Mouse (Mus musculus) myocyte (in vitro differentiated cells): Measurements from ENCODE around the gene Hsd17b2. TPM values are rescaled to one million over a fixed set of nuclear protein-coding genes. Genes with fewer than 3 reads are reported as not detected.

Source experiments
- H3K27me3 ChIP-seq: one replicate; pipeline ENCODE4 v1.6.1; 2011; ENCODE audit not compliant: control insufficient read depth, insufficient read depth, insufficient read length
- H3K36me3 ChIP-seq: one replicate; pipeline ENCODE4 v1.6.1; 2011; ENCODE audit not compliant: control insufficient read depth, insufficient read depth
- H3K4me2 ChIP-seq: one replicate; pipeline ENCODE4 v1.6.1; 2011; ENCODE audit warnings: low read depth, control low read depth
- H3K4me3 ChIP-seq: one replicate; pipeline ENCODE4 v1.5.1; 2011; ENCODE audit warnings: mild to moderate bottlenecking, control low read depth, moderate library complexity
- H3K79me2 ChIP-seq: one replicate; pipeline ENCODE4 v1.6.1; 2011; ENCODE audit not compliant: control insufficient read depth, insufficient read depth
- H3ac ChIP-seq: one replicate; pipeline ENCODE4 v1.6.1; 2011; ENCODE audit not compliant: control insufficient read depth, insufficient read length
- CEBPB ChIP-seq: IDR thresholded peaks from 2 replicates; pipeline ENCODE4 v1.6.1; 2011; ENCODE audit warnings: mild to moderate bottlenecking, moderate library complexity; ENCODE audit not compliant: poor library complexity, insufficient read depth, severe bottlenecking
- E2F4 ChIP-seq: IDR thresholded peaks from one replicate; pipeline ENCODE4 v1.6.1; 2011; ENCODE audit warnings: mild to moderate bottlenecking, control low read depth, moderate library complexity; ENCODE audit not compliant: insufficient read depth
- MAX ChIP-seq: IDR thresholded peaks from one replicate; pipeline ENCODE4 v1.6.1; 2011; ENCODE audit warnings: low read depth, mild to moderate bottlenecking, control low read depth
- MYOD1 ChIP-seq, 3 experiments: IDR thresholded peaks; one replicate each; pipeline ENCODE4 v1.6.1; 2011; ENCODE audit warnings: control low read depth in 2 of 3, low read depth in 2 of 3, mild to moderate bottlenecking in 2 of 3, moderate library complexity in 1 of 3; ENCODE audit not compliant: insufficient read length in 2 of 3, control insufficient read depth in 1 of 3
- MYOG ChIP-seq, 3 experiments: IDR thresholded peaks; one replicate each; pipeline ENCODE4 v1.6.1; 2011; ENCODE audit warnings: control low read depth in 2 of 3, low read depth in 2 of 3, mild to moderate bottlenecking in 2 of 3; ENCODE audit not compliant: insufficient read length in 2 of 3, control insufficient read depth in 1 of 3, insufficient read depth in 1 of 3
- POLR2A ChIP-seq: IDR thresholded peaks from one replicate; pipeline ENCODE4 v1.6.1; 2011; ENCODE audit warnings: low read depth, mild to moderate bottlenecking, control low read depth, moderate library complexity; ENCODE audit not compliant: insufficient read length
- POLR2AphosphoS2 ChIP-seq: IDR thresholded peaks from one replicate; pipeline ENCODE4 v1.6.1; 2011; ENCODE audit warnings: low read depth, control low read depth; ENCODE audit not compliant: insufficient read length
- REST ChIP-seq: IDR thresholded peaks from one replicate; pipeline ENCODE4 v1.6.1; 2011; ENCODE audit warnings: mild to moderate bottlenecking, control low read depth, moderate library complexity; ENCODE audit not compliant: insufficient read depth, insufficient read length
- SRF ChIP-seq: IDR thresholded peaks from one replicate; pipeline ENCODE4 v1.6.1; 2011; ENCODE audit warnings: low read depth; ENCODE audit not compliant: control insufficient read depth, insufficient read length
- TCF12 ChIP-seq: IDR thresholded peaks from one replicate; pipeline ENCODE4 v1.6.1; 2011; ENCODE audit warnings: mild to moderate bottlenecking, control low read depth; ENCODE audit not compliant: poor library complexity, insufficient read depth, severe bottlenecking
- TCF3 ChIP-seq: IDR thresholded peaks from one replicate; pipeline ENCODE4 v1.6.1; 2011; ENCODE audit warnings: low read depth, control low read depth; ENCODE audit not compliant: insufficient read length
- USF1 ChIP-seq: IDR thresholded peaks from one replicate; pipeline ENCODE4 v1.6.1; 2011; ENCODE audit warnings: low read depth, mild to moderate bottlenecking, control low read depth, moderate library complexity
- polyA plus RNA-seq: library from polyadenylated mRNA; unstranded; fragments of >200 nt; fragmentation: generic; extraction: Trizol; gene quantifications from one replicate; pipeline ENCODE4 v1.2.1, GENCODE M21; 2012; ENCODE audit warnings: missing spikeins

Hsd17b2 gene
- polyA plus RNA-seq, 1 experiment = not detected

- no peak overlapping the region for H3K4me3 ChIP-seq
- TF ChIP-seq SRF (no peak), MYOG (IDR thresholded peaks at IDR 0.05; ENCODE audit: control insufficient read depth in 1 of 3, insufficient read depth in 1 of 3, insufficient read length in 2 of 3, low read depth in 2 of 3) (no peak), MAX (no peak), MYOD1 (IDR thresholded peaks at IDR 0.05; ENCODE audit: control insufficient read depth in 1 of 3, insufficient read length in 2 of 3, low read depth in 2 of 3) (no peak), CEBPB (no peak), POLR2A (no peak), TCF12 (no peak), TCF3 (no peak), E2F4 (no peak), POLR2AphosphoS2 (no peak), REST (no peak), USF1 (no peak)
- H3K4me2 ChIP-seq = no peak overlapping the region
- H3ac ChIP-seq = no peak overlapping the region
- no peaks in the 10 kb centered on the region for H3K27me3 ChIP-seq
- peaks cover 21% of the 10 kb centered on the region for H3K36me3 ChIP-seq
- peaks cover 28% of the 10 kb centered on the region for H3K79me2 ChIP-seq
Measured at GRCm38 (mm10) chr8:117798066-117798465, 96.4 kb downstream of the Hsd17b2 start.

- Histone ChIP-seq H3ac (peak within 1 kb of the TSS; percentile 44), H3K79me2 (peaks cover 28% of the 10 kb centered on the region), H3K4me2 (peak within 1 kb of the TSS; percentile 93), H3K27me3 (no peaks in the 10 kb centered on the region), H3K4me3 (peak within 1 kb of the TSS; percentile 89), H3K36me3 (peaks cover 17% of the 10 kb centered on the region)
- peak; percentile 91 for TF ChIP-seq POLR2A
- TF ChIP-seq TCF12 = no peak
- no peak for TF ChIP-seq MAX
- no peak for TF ChIP-seq E2F4
- no peak for TF ChIP-seq USF1
- peak; percentile 75 for TF ChIP-seq POLR2AphosphoS2
- peak in 1 of 3 experiments; percentile 5 for TF ChIP-seq MYOG (IDR thresholded peaks at IDR 0.05; ENCODE audit: control insufficient read depth in 1 of 3, insufficient read depth in 1 of 3, insufficient read length in 2 of 3, low read depth in 2 of 3)
- TF ChIP-seq TCF3 = no peak
- TF ChIP-seq REST = no peak
- peak; percentile 48 for TF ChIP-seq SRF
- no peak for TF ChIP-seq CEBPB
- TF ChIP-seq MYOD1 (IDR thresholded peaks at IDR 0.05; ENCODE audit: control insufficient read depth in 1 of 3, insufficient read length in 2 of 3, low read depth in 2 of 3) = no peak
Measured at GRCm38 (mm10) chr8:117801443-117802298, 100.0 kb downstream of the Hsd17b2 start, which contains the start of gene Mphosph6. Gene Mphosph6 (minus strand): TSS chr8:117801943.

- H3K79me2 ChIP-seq = peaks cover 28% of the 10 kb centered on the region
- no peaks in the 10 kb centered on the region for H3K27me3 ChIP-seq
- TF ChIP-seq POLR2A (no peak), MYOD1 (IDR thresholded peaks at IDR 0.05; ENCODE audit: control insufficient read depth in 1 of 3, insufficient read length in 2 of 3, low read depth in 2 of 3) (peak in 2 of 3 experiments; percentile 17 to 38), MYOG (IDR thresholded peaks at IDR 0.05; ENCODE audit: control insufficient read depth in 1 of 3, insufficient read depth in 1 of 3, insufficient read length in 2 of 3, low read depth in 2 of 3) (no peak)
- peaks cover 12% of the 10 kb centered on the region for H3K36me3 ChIP-seq
- H3K4me3 ChIP-seq = peak overlapping the region; percentile 89
- peak overlapping the region; percentile 93 for H3K4me2 ChIP-seq
- peak overlapping the region; percentile 44 for H3ac ChIP-seq
Measured at GRCm38 (mm10) chr8:117802299-117802689, 100.6 kb downstream of the Hsd17b2 start.

GRCm38 (mm10) chr8:117805419-117805818, 103.7 kb downstream of the Hsd17b2 start:
- H3K4me3 ChIP-seq = no peak overlapping the region
- no peak overlapping the region for H3ac ChIP-seq
- no peaks in the 10 kb centered on the region for H3K36me3 ChIP-seq
- H3K4me2 ChIP-seq = no peak overlapping the region
- H3K79me2 ChIP-seq = peaks cover 13% of the 10 kb centered on the region
- TF ChIP-seq SRF (no peak), TCF3 (no peak), USF1 (no peak), MYOG (IDR thresholded peaks at IDR 0.05; ENCODE audit: control insufficient read depth in 1 of 3, insufficient read depth in 1 of 3, insufficient read length in 2 of 3, low read depth in 2 of 3) (no peak), TCF12 (no peak), REST (no peak), MAX (no peak), POLR2A (no peak), E2F4 (no peak), POLR2AphosphoS2 (no peak), MYOD1 (IDR thresholded peaks at IDR 0.05; ENCODE audit: control insufficient read depth in 1 of 3, insufficient read length in 2 of 3, low read depth in 2 of 3) (no peak), CEBPB (no peak)
- H3K27me3 ChIP-seq = no peaks in the 10 kb centered on the region

Other genes starting within 250 kb of the Hsd17b2 start
- gene Plcg2, start 203.6 kb upstream of the Hsd17b2 start, polyA plus RNA-seq = 0.29 TPM
- 0.10 TPM for gene Sdr42e1, start 28.2 kb upstream of the Hsd17b2 start, polyA plus RNA-seq
- gene Mphosph6, start 100.0 kb downstream of the Hsd17b2 start, polyA plus RNA-seq = 17.2 TPM